Mouse (Mus musculus) lung, adult 2 months (tissue): ENCODE results near the gene P3h1.
A peak's percentile ranks its signal among the peaks of the same experiment; 100 is the strongest.

Source experiments
- CTCF ChIP-seq: fragments of 200-500 bp; IDR thresholded peaks from 2 replicates; pipeline ENCODE4 v1.5.1; 2011; ENCODE audit warnings: mild to moderate bottlenecking, low read length, control low read depth; ENCODE audit not compliant: insufficient read depth
- POLR2A ChIP-seq: fragments of 200-500 bp; IDR thresholded peaks from 2 replicates; pipeline ENCODE4 v1.6.1; 2011; ENCODE audit warnings: low read depth, mild to moderate bottlenecking, control low read depth, low read length, borderline replicate concordance; ENCODE audit errors: extremely low read depth

DNA sequence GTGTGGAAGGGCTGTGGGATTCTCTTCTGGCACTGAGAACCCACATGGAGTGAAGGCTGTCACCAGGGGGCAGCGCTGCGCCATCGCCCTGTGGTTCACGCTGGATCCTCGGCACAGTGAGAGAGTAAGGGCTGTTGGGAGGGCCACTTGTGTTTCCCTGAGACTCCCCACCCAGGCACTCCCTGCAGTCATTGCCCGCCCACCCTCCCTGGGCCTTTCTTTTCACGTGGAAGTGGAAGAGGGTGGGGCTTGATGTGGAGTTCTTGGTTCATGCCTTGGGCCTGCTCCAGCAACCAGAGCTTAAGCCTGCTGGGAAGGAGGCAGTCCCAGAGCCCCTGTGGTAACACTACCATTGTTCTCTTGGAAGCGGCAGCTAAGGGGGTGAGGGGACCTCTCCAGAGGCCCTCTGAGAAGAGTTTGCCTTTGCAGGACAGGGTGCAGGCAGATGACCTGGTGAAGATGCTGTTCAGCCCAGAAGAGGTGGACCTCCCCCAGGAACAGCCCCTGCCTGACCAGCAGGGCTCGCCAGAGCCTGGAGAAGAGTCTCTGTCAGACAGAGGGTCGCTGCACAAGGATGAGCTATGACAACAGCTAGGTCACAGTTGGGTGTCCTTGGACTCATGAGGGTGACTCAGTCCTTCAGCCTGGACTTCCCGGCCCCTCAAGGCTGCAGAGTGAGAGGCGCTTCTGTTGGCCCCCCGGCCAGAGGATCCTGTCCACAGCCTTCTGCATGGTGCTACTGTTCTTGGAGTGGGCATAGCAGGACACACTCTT, 14.9 kb downstream of the P3h1 start:
- TF ChIP-seq POLR2A (peak; percentile 27; the same call in 1 of the 2 replicates), CTCF (peak; percentile 90)
